Mouse (Mus musculus) limb, embryonic 12.5 days (tissue): ENCODE results near the gene Tbce. TPM values are rescaled to one million over a fixed set of nuclear protein-coding genes. Genes with fewer than 3 reads are reported as not detected.
"Not testable (repeated sequence)": the region's sequence is repeated elsewhere in the genome, so short reads cannot be mapped to it uniquely, and the experiment has no call there.

Experiments used
- ATAC-seq: fragments of 200-750 bp; cut with Nextera tagmentation; 2 replicates; pipeline ENCODE4 v1.8.0; 2017; ENCODE audit warnings: low read depth, moderate TSS enrichment; ENCODE audit not compliant: insufficient number of reproducible peaks, insufficient read depth, low FRiP score, low TSS enrichment
- H3K27ac ChIP-seq: fragments of 300-500 bp; sonication (generic); 2 replicates; pipeline ENCODE4 v1.5.1; 2016; ENCODE audit warnings: mild to moderate bottlenecking, moderate library complexity
- H3K27me3 ChIP-seq: fragments of 300-500 bp; sonication (generic); 2 replicates; pipeline ENCODE4 v1.6.1; 2016; ENCODE audit warnings: mild to moderate bottlenecking, moderate library complexity
- H3K36me3 ChIP-seq: fragments of 300-500 bp; sonication (generic); 2 replicates; pipeline ENCODE4 v1.6.1; 2016; ENCODE audit warnings: mild to moderate bottlenecking, moderate library complexity
- H3K4me1 ChIP-seq: fragments of 300-500 bp; sonication (generic); replicated peaks from 2 replicates; pipeline ENCODE4 v1.6.1; 2016
- H3K4me2 ChIP-seq: fragments of 300-500 bp; sonication (generic); 2 replicates; pipeline ENCODE4 v1.6.1; 2016; ENCODE audit warnings: mild to moderate bottlenecking, moderate library complexity
- H3K4me3 ChIP-seq: fragments of 300-500 bp; sonication (generic); replicated peaks from 2 replicates; pipeline ENCODE4 v1.5.1; 2016; ENCODE audit warnings: mild to moderate bottlenecking
- H3K9ac ChIP-seq: fragments of 300-500 bp; sonication (generic); replicated peaks from 2 replicates; pipeline ENCODE4 v1.6.1; 2016; ENCODE audit warnings: mild to moderate bottlenecking, moderate library complexity
- H3K9me3 ChIP-seq: fragments of 300-500 bp; sonication (generic); 2 replicates; pipeline ENCODE4 v1.6.1; 2016; ENCODE audit warnings: mild to moderate bottlenecking, moderate library complexity
- WGBS: fragments of 180-500 bp; shearing (Covaris S2); methylation state at CpG from one replicate; pipeline ENCODE4 v1.1.7; 2016; 5-methylcytosine and 5-hydroxymethylcytosine counted together
- polyA plus RNA-seq: library from polyadenylated mRNA; unstranded; fragments of >200 nt; fragmentation: Nextera tagmentation; extraction: Ambion mirVana; gene quantifications from 2 replicates; pipeline ENCODE4 v1.2.1, GENCODE M21; 2016

The Tbce gene
- polyA plus RNA-seq, 1 experiment from 2014 or later = 61.8 TPM

DNA sequence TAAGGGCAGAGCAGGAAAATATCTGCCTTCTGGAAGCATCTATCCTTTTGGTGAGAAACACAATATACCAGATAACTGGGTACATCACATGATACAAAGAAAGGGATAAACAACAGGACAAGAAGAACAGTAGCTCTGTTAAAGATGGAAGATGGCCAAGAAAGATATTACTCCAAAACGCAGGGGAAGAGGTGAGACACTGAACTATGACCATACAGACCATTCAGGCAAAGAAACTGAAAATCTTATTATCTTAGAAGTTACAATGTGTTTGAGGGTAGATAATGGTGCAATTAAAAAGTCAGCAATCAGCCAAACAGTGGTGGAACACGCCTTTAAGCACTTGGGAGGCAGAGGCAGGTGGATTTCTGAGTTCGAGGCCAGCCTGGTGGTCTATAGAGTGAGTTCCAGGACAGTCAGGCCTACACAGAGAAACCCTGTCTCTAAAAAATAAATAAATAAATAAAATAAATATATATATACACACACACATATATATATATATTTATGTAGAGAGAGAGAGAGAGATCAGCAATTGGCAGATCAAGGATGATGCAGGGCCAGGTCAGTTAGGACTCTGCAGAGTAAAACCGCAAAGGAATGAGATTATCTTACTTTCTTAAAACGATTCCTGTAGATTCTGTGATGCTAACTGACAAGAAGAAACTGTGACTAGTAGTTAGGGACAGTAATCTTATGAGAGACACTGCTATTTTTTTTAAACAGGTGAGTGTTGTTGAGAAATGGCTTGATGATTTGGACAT lies 5.9 kb downstream of the Tbce start:
- peaks cover 4% of the 10 kb centered on the region for H3K4me1 ChIP-seq
- H3K4me3 ChIP-seq = no peak overlapping the region
- no peak overlapping the region for H3K27ac ChIP-seq
- no peak overlapping the region for H3K4me2 ChIP-seq
- H3K27me3 ChIP-seq = no peaks in the 10 kb centered on the region
- no peak for ATAC-seq
- H3K9me3 ChIP-seq = no peaks in the 10 kb centered on the region
- no peak overlapping the region for H3K9ac ChIP-seq
- 89% methylated on average over 5 of the region's 5 CpGs for WGBS
- H3K36me3 ChIP-seq = peaks cover 9% of the 10 kb centered on the region

DNA sequence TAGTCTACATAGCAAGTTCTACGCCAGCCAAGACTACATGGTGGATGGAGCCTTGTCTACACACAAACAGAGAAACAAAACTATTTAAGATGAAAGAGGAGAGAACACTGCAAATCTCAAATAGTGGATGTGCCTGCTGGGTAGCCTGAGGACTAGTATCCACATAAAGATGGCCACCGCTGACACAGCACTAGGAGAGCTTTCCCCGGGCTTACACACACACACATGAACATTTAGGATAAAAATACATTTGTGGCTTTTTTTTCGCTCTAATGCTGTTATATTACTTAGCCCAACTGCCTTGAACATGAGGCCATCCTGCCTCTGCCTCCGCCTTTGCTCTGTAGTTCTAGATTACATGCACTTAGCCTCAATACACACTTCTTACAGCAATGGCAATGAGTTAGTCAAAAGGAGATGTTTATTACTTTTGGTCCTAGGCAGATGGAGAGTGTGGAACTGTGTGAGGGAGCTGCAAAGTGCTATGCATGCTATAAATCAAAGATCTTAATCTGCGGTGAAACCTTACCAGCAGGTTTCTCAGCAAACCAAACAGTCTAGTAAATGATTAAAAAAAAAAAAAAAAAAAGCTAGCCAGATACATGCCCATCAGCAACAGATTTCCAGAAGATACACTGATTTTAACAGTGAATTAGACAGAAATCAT lies 13.2 kb downstream of the Tbce start:
- Histone ChIP-seq H3K27me3 (no peaks in the 10 kb centered on the region), H3K36me3 (peaks cover 40% of the 10 kb centered on the region), H3K4me2 (no peak overlapping the region), H3K27ac (no peak overlapping the region), H3K4me1 (no peaks in the 10 kb centered on the region), H3K4me3 (no peak overlapping the region), H3K9me3 (no peaks in the 10 kb centered on the region), H3K9ac (no peak overlapping the region)
- ATAC-seq = no peak
- 94% methylated on average over 6 of the region's 6 CpGs for WGBS

DNA sequence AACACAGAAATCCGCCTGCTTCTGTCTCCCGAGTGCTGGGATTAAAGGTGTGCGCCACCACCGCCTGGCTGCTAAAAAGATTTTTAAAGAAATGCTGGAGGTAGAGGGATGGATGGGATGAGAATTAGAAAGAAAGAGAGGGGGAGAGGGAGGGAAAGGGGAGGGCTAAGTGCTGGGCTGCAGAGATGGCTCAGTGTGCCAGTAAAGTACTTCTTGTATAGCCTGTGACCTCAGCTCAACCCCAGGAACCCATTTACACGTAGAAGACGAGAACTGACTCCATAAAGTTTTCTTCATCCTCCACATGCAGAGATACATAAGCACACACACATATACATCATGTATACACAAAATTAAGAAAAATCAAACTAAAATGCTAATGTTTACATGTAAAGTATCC lies 13.9 kb downstream of the Tbce start:
- H3K27me3 ChIP-seq = no peaks in the 10 kb centered on the region
- no peak for ATAC-seq
- WGBS = 92% methylated on average over 6 of the region's 6 CpGs
- H3K9me3 ChIP-seq = no peaks in the 10 kb centered on the region
- H3K4me2 ChIP-seq = no peak overlapping the region
- H3K27ac ChIP-seq = no peak overlapping the region
- H3K36me3 ChIP-seq = peaks cover 40% of the 10 kb centered on the region
- H3K4me3 ChIP-seq = no peak overlapping the region
- H3K9ac ChIP-seq = no peak overlapping the region; the same call in 1 of the 2 replicates
- no peaks in the 10 kb centered on the region for H3K4me1 ChIP-seq

DNA sequence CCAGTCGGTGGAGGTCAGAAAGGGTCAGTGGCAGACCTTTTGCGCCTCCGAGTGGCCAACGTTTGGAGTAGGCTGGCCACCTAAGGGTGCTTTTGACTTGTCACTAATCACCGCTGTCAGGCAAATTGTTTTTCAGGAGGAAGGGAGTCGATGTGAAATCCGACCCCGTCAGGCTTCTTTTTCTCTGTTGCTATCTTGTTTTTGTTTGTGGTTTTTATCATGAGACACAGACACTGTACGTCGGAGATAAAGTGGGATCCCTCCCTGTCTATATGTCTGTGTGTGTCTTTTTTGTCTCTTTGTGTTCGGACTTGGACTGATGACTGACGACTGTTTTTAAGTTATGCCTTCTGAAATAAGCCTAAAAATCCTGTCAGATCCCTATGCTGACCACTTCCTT lies 18.0 kb downstream of the Tbce start:
- peaks cover 42% of the 10 kb centered on the region for H3K36me3 ChIP-seq
- not testable (repeated sequence) for H3K9me3 ChIP-seq, H3K27ac ChIP-seq, ATAC-seq, H3K9ac ChIP-seq, H3K4me2 ChIP-seq, H3K4me1 ChIP-seq, H3K4me3 ChIP-seq, H3K27me3 ChIP-seq
- WGBS = 83% methylated on average over 12 of the region's 12 CpGs

DNA sequence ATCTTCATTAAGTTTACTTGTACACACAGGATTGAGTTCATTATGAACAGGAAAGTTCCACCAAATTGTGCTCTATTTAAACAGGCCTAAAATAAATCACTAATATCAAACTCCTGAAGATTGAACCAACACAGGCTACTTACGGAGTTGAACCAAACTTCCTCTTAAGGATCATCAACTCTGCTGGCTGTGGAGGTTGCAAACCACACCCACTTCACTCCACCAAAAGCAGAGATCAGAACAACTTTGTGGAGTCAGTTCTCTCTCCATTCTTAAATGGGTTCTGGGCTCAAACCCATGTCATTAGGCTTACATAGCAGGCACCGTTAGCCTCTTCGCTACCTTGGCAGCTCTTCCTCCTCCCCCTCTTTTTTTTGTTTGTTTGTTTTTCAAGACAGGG lies 20.6 kb downstream of the Tbce start:
- Histone ChIP-seq H3K27me3 (no peaks in the 10 kb centered on the region), H3K4me2 (no peak overlapping the region), H3K27ac (no peak overlapping the region), H3K4me1 (no peaks in the 10 kb centered on the region), H3K4me3 (no peak overlapping the region), H3K9me3 (no peaks in the 10 kb centered on the region), H3K36me3 (peaks cover 53% of the 10 kb centered on the region), H3K9ac (no peak overlapping the region)
- no peak for ATAC-seq
- 86% methylated on average over 3 of the region's 3 CpGs for WGBS

DNA sequence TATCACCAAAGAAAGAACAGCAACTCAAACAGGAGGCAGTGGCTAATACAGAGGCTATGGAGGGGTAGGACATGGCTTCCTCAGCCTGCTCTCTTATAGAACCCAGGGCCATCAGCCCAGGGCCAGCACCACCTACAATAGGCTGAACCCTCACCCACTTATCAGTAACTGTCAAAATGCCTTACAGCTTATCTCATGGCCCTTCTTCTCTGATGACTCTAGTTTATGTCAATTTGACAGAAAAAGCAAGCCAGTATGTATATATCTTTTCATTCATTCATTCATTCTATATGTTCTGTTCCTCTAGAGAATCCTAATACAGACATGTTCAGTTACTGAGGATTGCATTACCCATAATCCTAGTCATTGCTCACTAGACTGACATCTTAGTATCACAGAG lies 21.2 kb downstream of the Tbce start:
- no peak overlapping the region for H3K27ac ChIP-seq
- no peaks in the 10 kb centered on the region for H3K4me1 ChIP-seq
- H3K4me2 ChIP-seq = no peak overlapping the region
- no peak overlapping the region for H3K4me3 ChIP-seq
- no peak overlapping the region for H3K9ac ChIP-seq
- H3K36me3 ChIP-seq = peaks cover 57% of the 10 kb centered on the region
- no peaks in the 10 kb centered on the region for H3K9me3 ChIP-seq
- H3K27me3 ChIP-seq = no peaks in the 10 kb centered on the region
- no peak for ATAC-seq

DNA sequence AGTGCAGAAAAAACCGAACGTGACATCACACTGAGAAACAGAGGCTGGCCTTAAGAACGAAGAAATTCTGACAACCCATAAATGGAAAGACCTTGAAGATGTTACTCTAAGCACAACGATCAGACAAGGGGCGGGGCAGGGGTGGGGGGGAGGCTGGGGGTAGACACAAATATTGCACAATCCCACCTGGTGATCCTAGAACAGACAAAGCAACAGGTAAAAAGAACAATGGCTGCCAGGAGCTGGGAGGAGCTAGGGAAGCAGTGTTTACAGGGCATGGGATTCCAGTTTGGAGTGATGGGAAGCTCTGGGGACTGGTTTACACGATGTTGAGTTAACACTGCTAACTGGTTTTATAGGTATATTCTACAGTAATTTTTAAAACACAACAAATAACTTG lies 23.8 kb downstream of the Tbce start:
- Histone ChIP-seq H3K9me3 (no peaks in the 10 kb centered on the region), H3K27ac (no peak overlapping the region), H3K36me3 (peaks cover 79% of the 10 kb centered on the region), H3K4me2 (no peak overlapping the region), H3K4me3 (no peak overlapping the region), H3K9ac (no peak overlapping the region), H3K27me3 (no peaks in the 10 kb centered on the region), H3K4me1 (no peaks in the 10 kb centered on the region)
- no peak for ATAC-seq
- WGBS = 85% methylated on average over 6 of the region's 6 CpGs

DNA sequence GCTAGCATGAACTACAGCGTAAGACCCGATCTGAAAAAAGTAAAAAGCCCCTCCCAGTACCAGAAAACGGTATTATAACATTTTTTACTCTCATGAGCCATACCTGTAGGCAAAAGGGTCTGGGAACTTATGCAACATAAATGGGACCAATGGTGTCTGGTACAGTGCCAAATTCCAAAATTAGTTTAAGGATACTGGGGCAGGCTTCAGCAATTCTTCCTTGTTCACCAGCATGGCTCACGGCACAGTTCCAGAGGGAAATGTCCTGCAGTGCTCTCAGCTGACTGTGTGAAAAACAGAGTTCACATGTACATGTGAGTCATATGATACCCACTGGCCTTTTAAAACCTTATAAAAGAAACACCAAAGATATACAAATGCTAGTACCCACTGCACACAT lies 24.9 kb downstream of the Tbce start:
- no peak overlapping the region for H3K4me2 ChIP-seq
- 94% methylated on average over 4 of the region's 4 CpGs for WGBS
- H3K36me3 ChIP-seq = peaks cover 84% of the 10 kb centered on the region
- no peak overlapping the region for H3K4me3 ChIP-seq
- H3K4me1 ChIP-seq = no peaks in the 10 kb centered on the region
- H3K27ac ChIP-seq = no peak overlapping the region
- no peak overlapping the region for H3K9ac ChIP-seq
- H3K9me3 ChIP-seq = no peaks in the 10 kb centered on the region
- H3K27me3 ChIP-seq = no peaks in the 10 kb centered on the region
- ATAC-seq = no peak

DNA sequence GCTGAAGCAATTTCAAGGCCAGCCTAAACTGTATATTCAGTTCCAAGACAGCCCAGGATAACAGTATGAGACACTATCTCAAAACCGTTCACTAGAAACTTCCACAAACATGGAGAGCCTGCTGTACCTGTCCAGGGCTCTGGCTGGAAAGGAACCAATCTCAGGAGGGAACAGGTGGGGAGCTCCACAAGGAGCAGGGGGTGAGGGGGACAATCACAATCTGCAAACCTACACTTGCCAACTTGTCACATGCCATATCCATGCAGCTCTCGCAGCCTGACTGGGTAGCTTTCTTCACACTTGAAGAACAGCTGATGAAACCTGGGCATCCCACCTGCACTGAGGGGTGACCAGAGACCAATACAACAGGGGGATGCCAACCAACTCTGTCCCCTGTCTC lies 25.4 kb downstream of the Tbce start:
- Histone ChIP-seq H3K4me3 (no peak overlapping the region), H3K36me3 (peaks cover 84% of the 10 kb centered on the region), H3K4me2 (no peak overlapping the region), H3K9me3 (no peaks in the 10 kb centered on the region), H3K9ac (no peak overlapping the region), H3K27ac (no peak overlapping the region), H3K4me1 (no peaks in the 10 kb centered on the region), H3K27me3 (no peaks in the 10 kb centered on the region)
- no peak for ATAC-seq
- WGBS = 95% methylated on average over 2 of the region's 2 CpGs

DNA sequence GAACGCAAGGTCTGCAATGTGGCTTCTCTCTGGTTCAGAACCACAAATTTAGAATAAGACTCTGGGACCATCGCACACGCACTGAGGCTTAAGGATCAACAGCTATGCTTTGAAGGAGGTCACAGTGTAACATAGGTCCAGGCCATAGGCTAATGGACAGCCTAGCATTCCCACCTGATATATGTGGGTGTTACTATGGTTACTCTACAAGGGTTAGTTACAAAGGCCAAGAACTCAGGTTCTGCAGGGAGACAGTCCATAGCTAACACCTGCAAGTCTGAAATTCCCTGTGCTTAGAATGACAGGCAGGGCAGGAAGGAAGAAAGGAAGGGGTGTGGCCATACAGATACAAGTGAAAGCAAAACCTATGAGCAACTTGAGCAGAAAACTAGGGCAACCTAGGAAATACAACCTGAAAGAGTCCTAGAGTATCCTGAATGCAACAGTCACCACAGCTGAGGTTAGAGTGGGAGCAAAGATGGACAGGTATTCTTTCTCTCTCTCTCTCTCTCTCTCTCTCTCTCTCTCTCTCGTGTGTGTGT lies 27.9 kb downstream of the Tbce start:
- H3K9ac ChIP-seq = no peak overlapping the region
- no peaks in the 10 kb centered on the region for H3K9me3 ChIP-seq
- no peak overlapping the region for H3K4me3 ChIP-seq
- H3K36me3 ChIP-seq = peaks cover 79% of the 10 kb centered on the region
- no peaks in the 10 kb centered on the region for H3K27me3 ChIP-seq
- no peak overlapping the region for H3K27ac ChIP-seq
- 95% methylated on average over 4 of the region's 4 CpGs for WGBS
- H3K4me1 ChIP-seq = no peaks in the 10 kb centered on the region
- no peak for ATAC-seq
- H3K4me2 ChIP-seq = no peak overlapping the region

DNA sequence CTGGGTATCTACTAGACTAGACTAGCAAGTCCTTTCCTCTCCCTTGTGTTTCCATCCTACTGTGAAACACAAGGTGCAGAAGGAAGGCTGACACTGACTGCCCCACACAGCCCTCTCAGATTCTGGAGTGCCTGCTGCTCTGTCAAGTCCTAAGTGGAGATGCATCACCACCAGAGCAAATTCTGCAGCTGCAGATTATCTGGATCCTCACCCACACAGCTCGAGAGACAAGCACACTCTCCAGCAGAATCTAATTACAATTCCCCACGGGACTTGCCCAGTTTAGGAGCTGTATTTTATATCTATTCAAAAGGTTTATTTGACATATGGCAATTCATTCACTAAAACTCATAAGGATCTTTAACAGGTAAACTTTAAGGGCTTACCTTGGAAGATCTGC lies 33.4 kb downstream of the Tbce start:
- H3K9me3 ChIP-seq = no peaks in the 10 kb centered on the region
- WGBS = 71% methylated on average over 2 of the region's 2 CpGs
- peaks cover 89% of the 10 kb centered on the region for H3K36me3 ChIP-seq
- no peak overlapping the region for H3K4me3 ChIP-seq
- no peak for ATAC-seq
- no peak overlapping the region for H3K9ac ChIP-seq
- H3K27ac ChIP-seq = no peak overlapping the region
- H3K27me3 ChIP-seq = no peaks in the 10 kb centered on the region
- no peak overlapping the region for H3K4me2 ChIP-seq
- no peaks in the 10 kb centered on the region for H3K4me1 ChIP-seq
